Mouse (Mus musculus) embryo, embryonic 11 days (tissue): ENCODE data around the gene Dcun1d4.
"Not testable (repeated sequence)": the region's sequence is repeated elsewhere in the genome, so short reads cannot be mapped to it uniquely, and the experiment has no call there.

ENCODE experiments used
- DNase-seq: peaks from one replicate; pipeline ENCODE4 v3.0.0-alpha.2; 2015

The Dcun1d4 gene

GRCm38 (mm10) chr5:73548237-73548636, 67.4 kb downstream of the Dcun1d4 start:
- no peak for DNase-seq

GRCm38 (mm10) chr5:73548838-73549237, 68.0 kb downstream of the Dcun1d4 start:
- no peak for DNase-seq

GRCm38 (mm10) chr5:73551836-73552235, 71.0 kb downstream of the Dcun1d4 start:
- no peak for DNase-seq

GRCm38 (mm10) chr5:73553903-73554302, 73.1 kb downstream of the Dcun1d4 start:
- DNase-seq, result no peak

GRCm38 (mm10) chr5:73555096-73555852, 74.5 kb downstream of the Dcun1d4 start:
- no peak for DNase-seq

GRCm38 (mm10) chr5:73556733-73557425, 76.1 kb downstream of the Dcun1d4 start:
- no peak for DNase-seq

GRCm38 (mm10) chr5:73558756-73559155, 78.0 kb downstream of the Dcun1d4 start:
- DNase-seq, result no peak

GRCm38 (mm10) chr5:73564038-73564437, 83.2 kb downstream of the Dcun1d4 start:
- no peak for DNase-seq

GRCm38 (mm10) chr5:73566119-73566518, 85.3 kb downstream of the Dcun1d4 start:
- DNase-seq, result no peak

- no peak for DNase-seq
Observed at GRCm38 (mm10) chr5:73566892-73567291, 86.1 kb downstream of the Dcun1d4 start.

GRCm38 (mm10) chr5:73569181-73569580, 88.4 kb downstream of the Dcun1d4 start:
- DNase-seq, result no peak

- no peak for DNase-seq
Observed at GRCm38 (mm10) chr5:73571395-73572156, 90.8 kb downstream of the Dcun1d4 start.

- no peak for DNase-seq
Observed at GRCm38 (mm10) chr5:73572846-73573245, 92.0 kb downstream of the Dcun1d4 start.

- no peak for DNase-seq
Observed at GRCm38 (mm10) chr5:73573789-73574188, 93.0 kb downstream of the Dcun1d4 start.

- DNase-seq, result no peak
Observed at GRCm38 (mm10) chr5:73574616-73575015, 93.8 kb downstream of the Dcun1d4 start.

GRCm38 (mm10) chr5:73576708-73577107, 95.9 kb downstream of the Dcun1d4 start:
- DNase-seq, result no peak

GRCm38 (mm10) chr5:73578131-73578530, 97.3 kb downstream of the Dcun1d4 start:
- no peak for DNase-seq

- DNase-seq, result not testable (repeated sequence)
Observed at GRCm38 (mm10) chr5:73584011-73584410, 103.2 kb downstream of the Dcun1d4 start.

GRCm38 (mm10) chr5:73585212-73586115, 104.7 kb downstream of the Dcun1d4 start:
- no peak for DNase-seq

- DNase-seq, result no peak
Observed at GRCm38 (mm10) chr5:73586597-73586996, 105.8 kb downstream of the Dcun1d4 start.

- no peak for DNase-seq
Observed at GRCm38 (mm10) chr5:73587119-73587518, 106.3 kb downstream of the Dcun1d4 start.

- peak; percentile 42 for DNase-seq
Observed at GRCm38 (mm10) chr5:73598943-73599695, 118.3 kb downstream of the Dcun1d4 start.
